Mouse (Mus musculus) MEL (cell line): ENCODE data around the gene Afm.

Experiments used
- BHLHE40 ChIP-seq: IDR thresholded peaks from 2 replicates; pipeline ENCODE4 v1.6.1; 2012; ENCODE audit warnings: low read depth, mild to moderate bottlenecking, inconsistent platforms, low read length, improper control_type of control experiment, borderline replicate concordance
- CHD2 ChIP-seq: IDR thresholded peaks from 2 replicates; pipeline ENCODE4 v1.6.1; 2011; ENCODE audit warnings: low read length, improper control_type of control experiment
- CTCF ChIP-seq, 3 experiments: IDR thresholded peaks in 2 of 3; conservative IDR thresholded peaks in 1 of 3; 2 replicates each; pipeline ENCODE4 v1.5.1; 2011 to 2012; ENCODE audit warnings: low read length in 3 of 3, low read depth in 2 of 3, mild to moderate bottlenecking in 2 of 3, improper control_type of control experiment in 1 of 3, inconsistent platforms in 1 of 3, mixed read lengths in 1 of 3, moderate library complexity in 1 of 3; ENCODE audit not compliant: control insufficient read depth in 1 of 3, insufficient read depth in 1 of 3, poor library complexity in 1 of 3, severe bottlenecking in 1 of 3
- E2F4 ChIP-seq: IDR thresholded peaks from 2 replicates; pipeline ENCODE4 v1.6.1; 2011; ENCODE audit warnings: low read depth, low read length, improper control_type of control experiment, borderline replicate concordance
- ETS1 ChIP-seq: IDR thresholded peaks from 2 replicates; pipeline ENCODE4 v1.6.1; 2012; ENCODE audit warnings: low read depth, mild to moderate bottlenecking, inconsistent platforms, low read length, improper control_type of control experiment, moderate library complexity
- GATA1 ChIP-seq: IDR thresholded peaks from 2 replicates; pipeline ENCODE4 v1.6.1; 2011; ENCODE audit warnings: low read depth, low read length, improper control_type of control experiment
- JUND ChIP-seq: IDR thresholded peaks from 2 replicates; pipeline ENCODE4 v1.6.1; 2011; ENCODE audit warnings: low read depth, mild to moderate bottlenecking, improper control_type of control experiment, low read length
- MAX ChIP-seq: IDR thresholded peaks from 2 replicates; pipeline ENCODE4 v1.6.1; 2011; ENCODE audit warnings: low read length, improper control_type of control experiment
- POLR2A ChIP-seq, 2 experiments: IDR thresholded peaks; 2 replicates each; pipeline ENCODE4 v1.6.1; 2011 to 2012; ENCODE audit warnings: low read length in 2 of 2, mild to moderate bottlenecking in 2 of 2, control low read depth in 1 of 2, improper control_type of control experiment in 1 of 2, low read depth in 1 of 2, moderate library complexity in 1 of 2; ENCODE audit not compliant: control insufficient read depth in 1 of 2, insufficient read depth in 1 of 2, poor library complexity in 1 of 2
- TAL1 ChIP-seq: IDR thresholded peaks from 2 replicates; pipeline ENCODE4 v1.6.1; 2012; ENCODE audit warnings: mild to moderate bottlenecking, inconsistent platforms, low read length, moderate library complexity, mixed read lengths
- ZMIZ1 ChIP-seq: IDR thresholded peaks from 2 replicates; pipeline ENCODE4 v1.6.1; 2012; ENCODE audit warnings: low read depth, mild to moderate bottlenecking, inconsistent platforms, low read length, improper control_type of control experiment, moderate library complexity

- TF ChIP-seq GATA1 (no peak), TAL1 (no peak), ZMIZ1 (no peak), JUND (no peak), BHLHE40 (no peak), CHD2 (no peak), CTCF (IDR thresholded peaks at IDR 0.05 in 2 of 3, conservative IDR thresholded peaks at IDR 0.05 in 1 of 3; ENCODE audit: control insufficient read depth in 1 of 3, insufficient read depth in 1 of 3, low read depth in 2 of 3, low read length in 3 of 3, poor library complexity in 1 of 3, severe bottlenecking in 1 of 3) (no peak), MAX (no peak), ETS1 (no peak), POLR2A (IDR thresholded peaks at IDR 0.05; ENCODE audit: control insufficient read depth in 1 of 2, insufficient read depth in 1 of 2, low read depth in 1 of 2, low read length in 2 of 2, poor library complexity in 1 of 2) (no peak), E2F4 (no peak)
Measured at GRCm38 (mm10) chr5:90564161-90564560, 45.4 kb downstream of the Afm start.
